Mouse (Mus musculus) forebrain, postnatal 0 days (tissue): ENCODE results near the gene Smad1. TPM values are rescaled to one million over a fixed set of nuclear protein-coding genes. Genes with fewer than 3 reads are reported as not detected.

ENCODE experiments used
- ATAC-seq: fragments of 200-750 bp; cut with Nextera tagmentation; 2 replicates; pipeline ENCODE4 v1.8.0; 2017; ENCODE audit warnings: mild to moderate bottlenecking, moderate library complexity
- DNase-seq: peaks from one replicate; pipeline ENCODE4 v3.0.0-alpha.2; 2015
- H3K27ac ChIP-seq: fragments of 300-500 bp; sonication (generic); 2 replicates; pipeline ENCODE4 v1.5.1; 2014; ENCODE audit warnings: low read depth, mild to moderate bottlenecking, antibody characterized with exemption, low read length, moderate library complexity, mixed read lengths
- H3K27me3 ChIP-seq: fragments of 300-500 bp; sonication (generic); 2 replicates; pipeline ENCODE4 v1.6.1; 2014; ENCODE audit warnings: mild to moderate bottlenecking, low read length, mixed read lengths; ENCODE audit not compliant: insufficient read depth
- H3K36me3 ChIP-seq: fragments of 300-500 bp; sonication (generic); 2 replicates; pipeline ENCODE4 v1.6.1; 2014; ENCODE audit warnings: mild to moderate bottlenecking, moderate library complexity; ENCODE audit not compliant: insufficient read depth
- H3K4me1 ChIP-seq: fragments of 300-500 bp; sonication (generic); 2 replicates; pipeline ENCODE4 v1.6.1; 2014; ENCODE audit warnings: antibody characterized with exemption; ENCODE audit not compliant: insufficient read depth
- H3K4me2 ChIP-seq: fragments of 300-500 bp; sonication (generic); 2 replicates; pipeline ENCODE4 v1.6.1; 2014; ENCODE audit warnings: low read depth, mild to moderate bottlenecking, moderate library complexity
- H3K4me3 ChIP-seq: fragments of 300-500 bp; sonication (generic); 2 replicates; pipeline ENCODE4 v1.5.1; 2014; ENCODE audit warnings: low read depth, low read length, mixed read lengths
- H3K9ac ChIP-seq: fragments of 300-500 bp; sonication (generic); 2 replicates; pipeline ENCODE4 v1.6.1; 2014; ENCODE audit warnings: mild to moderate bottlenecking
- H3K9me3 ChIP-seq: fragments of 300-500 bp; sonication (generic); 2 replicates; pipeline ENCODE4 v1.6.1; 2016; ENCODE audit warnings: low read length
- CTCF ChIP-seq: sonication (generic); IDR thresholded peaks from 2 replicates; pipeline ENCODE4 v1.5.1; 2016; ENCODE audit warnings: antibody characterized with exemption, control low read depth, low read depth
- WGBS: fragments of 180-500 bp; shearing (Covaris S2); extraction: QIAGEN DNeasy Blood & Tissue Kit; methylation state at CpG from one replicate; pipeline ENCODE4 v1.1.7; 2014; 5-methylcytosine and 5-hydroxymethylcytosine counted together
- polyA plus RNA-seq: library from polyadenylated mRNA; unstranded; fragments of >200 nt; fragmentation: Nextera tagmentation; extraction: Ambion mirVana; gene quantifications from 2 replicates; pipeline ENCODE4 v1.2.1, GENCODE M21; 2015
- total RNA-seq: library from RNA; depleted of rRNA; stranded (reverse); fragments of >200 nt; gene quantifications from 2 replicates; pipeline ENCODE4 v1.2.3, GENCODE M21; 2014

Smad1 gene
- total and polyA plus RNA-seq, 2 experiments from 2014 or later = 57.1 to 80.1 TPM

DNA sequence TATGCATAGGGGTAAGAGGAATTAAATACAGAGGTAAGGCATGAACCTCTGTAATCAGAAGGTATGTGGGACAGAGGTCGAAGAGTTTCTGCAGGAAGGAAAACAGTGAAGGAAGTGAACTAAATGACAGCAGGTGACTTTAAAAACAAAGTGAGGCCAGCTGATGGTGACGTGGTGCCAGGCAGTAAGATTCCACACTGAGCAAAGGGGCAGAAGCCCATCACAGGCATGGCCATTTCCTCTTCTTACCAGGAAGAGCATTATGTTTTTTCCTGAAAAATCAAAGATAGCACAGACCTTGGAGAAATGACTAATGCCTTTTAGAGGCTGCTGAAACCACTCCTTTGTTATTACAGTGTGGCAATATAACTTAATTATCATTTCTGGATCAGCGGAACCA lies 97.8 kb downstream of the Smad1 start:
- H3K9ac ChIP-seq = no peak overlapping the region
- H3K36me3 ChIP-seq = no peaks in the 10 kb centered on the region
- 84% methylated on average over 3 of the region's 3 CpGs for WGBS
- no peak overlapping the region for H3K4me3 ChIP-seq
- H3K9me3 ChIP-seq = no peaks in the 10 kb centered on the region
- H3K27me3 ChIP-seq = no peaks in the 10 kb centered on the region
- TF ChIP-seq CTCF = no peak
- ATAC-seq (no peak), DNase-seq (no peak)
- no peaks in the 10 kb centered on the region for H3K4me1 ChIP-seq
- no peak overlapping the region for H3K4me2 ChIP-seq
- H3K27ac ChIP-seq = no peak overlapping the region

DNA sequence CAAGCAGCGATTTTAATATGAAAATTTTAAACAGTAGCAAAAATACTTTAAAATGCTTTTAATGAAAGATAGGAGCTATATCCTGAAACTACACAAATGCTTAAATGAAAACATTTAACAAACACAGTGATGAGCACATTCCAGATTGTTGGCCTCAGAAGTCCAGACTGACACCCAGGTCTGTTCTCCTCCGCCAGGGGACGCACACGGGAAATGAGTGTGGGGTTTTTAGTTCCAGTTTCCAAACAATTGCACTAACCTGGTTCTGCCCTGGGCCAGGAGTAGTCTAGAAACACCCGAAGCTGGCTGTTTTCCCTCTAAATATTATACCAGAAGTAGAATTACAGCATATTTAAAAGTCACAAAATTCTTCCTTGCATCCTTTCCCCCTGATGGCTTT lies 99.6 kb downstream of the Smad1 start:
- no peaks in the 10 kb centered on the region for H3K4me1 ChIP-seq
- H3K9ac ChIP-seq = no peak overlapping the region
- H3K27me3 ChIP-seq = no peaks in the 10 kb centered on the region
- TF ChIP-seq CTCF = no peak
- 86% methylated on average over 5 of the region's 5 CpGs for WGBS
- ATAC-seq (no peak), DNase-seq (no peak)
- H3K4me2 ChIP-seq = no peak overlapping the region
- H3K27ac ChIP-seq = no peak overlapping the region
- no peak overlapping the region for H3K4me3 ChIP-seq
- no peaks in the 10 kb centered on the region for H3K9me3 ChIP-seq
- H3K36me3 ChIP-seq = no peaks in the 10 kb centered on the region

DNA sequence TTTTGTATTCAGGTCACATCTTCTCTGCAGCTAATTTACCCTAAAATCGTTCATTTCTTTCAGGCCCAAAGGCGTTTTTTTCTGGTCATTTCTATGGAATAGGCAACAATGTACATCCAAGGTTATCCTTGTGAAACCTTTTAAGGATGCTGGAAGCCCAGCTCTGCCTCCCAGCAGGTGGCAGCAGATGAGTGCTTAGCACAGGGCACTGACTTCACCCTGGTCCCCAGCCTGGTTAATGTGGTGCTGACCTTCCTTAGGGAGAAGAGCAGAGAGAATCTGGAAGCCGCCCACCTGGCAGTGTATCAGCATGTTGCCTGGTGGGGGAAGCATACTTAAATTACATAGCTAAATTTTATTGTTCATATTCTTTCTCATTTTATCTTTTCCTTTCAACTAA lies 101.6 kb downstream of the Smad1 start:
- Histone ChIP-seq H3K4me3 (no peak overlapping the region), H3K36me3 (no peaks in the 10 kb centered on the region), H3K9me3 (no peaks in the 10 kb centered on the region), H3K4me2 (no peak overlapping the region), H3K27ac (no peak overlapping the region), H3K4me1 (peaks cover 11% of the 10 kb centered on the region; the same call in 1 of the 2 replicates), H3K27me3 (no peaks in the 10 kb centered on the region), H3K9ac (no peak overlapping the region)
- peak; percentile 87 for TF ChIP-seq CTCF
- DNase-seq = peak; percentile 67
- no peak for ATAC-seq
- 22% methylated on average over 3 of the region's 3 CpGs for WGBS

DNA sequence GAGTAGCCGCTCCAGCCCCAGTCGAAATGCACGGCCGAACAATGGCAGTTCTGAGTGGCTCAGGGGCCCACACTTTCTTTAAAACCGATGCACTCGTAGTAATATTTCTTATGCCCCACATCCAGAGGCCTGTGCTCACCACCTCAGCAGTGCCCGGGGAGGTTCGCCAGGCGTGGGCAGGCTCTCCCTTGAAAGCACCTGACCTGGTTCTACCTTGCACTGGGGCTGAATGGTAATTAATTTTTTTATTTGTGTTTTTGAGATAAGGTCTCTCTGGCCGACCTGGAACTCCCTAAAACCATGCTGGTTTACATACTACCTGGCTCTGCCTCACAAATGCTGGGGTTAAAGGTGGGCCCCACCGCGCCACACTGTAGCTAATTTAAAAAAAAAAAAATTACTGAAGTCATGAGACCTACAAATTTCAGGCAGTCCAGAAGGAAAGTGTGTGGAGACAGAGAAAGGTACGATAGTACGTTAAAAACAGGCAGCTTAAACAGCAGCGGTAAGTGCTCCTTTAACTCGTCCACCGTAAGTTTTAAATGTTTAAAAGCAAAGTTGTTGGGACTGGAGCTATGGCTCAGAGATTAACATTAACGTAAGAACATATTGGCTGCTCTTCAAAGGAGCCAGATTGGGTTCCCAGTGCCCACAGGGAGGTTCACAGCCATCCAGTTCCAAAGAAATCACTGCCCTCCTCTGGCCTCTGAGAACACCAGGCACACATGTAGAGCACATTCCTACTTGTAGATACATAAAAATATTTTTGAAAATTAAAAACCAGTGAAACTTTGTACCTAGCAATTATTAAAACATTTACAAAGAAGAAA lies 103.8 kb downstream of the Smad1 start:
- Histone ChIP-seq H3K27me3 (no peaks in the 10 kb centered on the region), H3K9ac (peak overlapping the region; percentile 76), H3K36me3 (no peaks in the 10 kb centered on the region), H3K4me1 (peaks cover 17% of the 10 kb centered on the region; the same call in 1 of the 2 replicates), H3K27ac (peak overlapping the region; percentile 95), H3K4me2 (peak overlapping the region; percentile 80), H3K9me3 (no peaks in the 10 kb centered on the region), H3K4me3 (peak overlapping the region; percentile 62)
- WGBS = 15% methylated on average over 18 of the region's 18 CpGs
- TF ChIP-seq CTCF = no peak
- DNase-seq (no peak), ATAC-seq (no peak)

DNA sequence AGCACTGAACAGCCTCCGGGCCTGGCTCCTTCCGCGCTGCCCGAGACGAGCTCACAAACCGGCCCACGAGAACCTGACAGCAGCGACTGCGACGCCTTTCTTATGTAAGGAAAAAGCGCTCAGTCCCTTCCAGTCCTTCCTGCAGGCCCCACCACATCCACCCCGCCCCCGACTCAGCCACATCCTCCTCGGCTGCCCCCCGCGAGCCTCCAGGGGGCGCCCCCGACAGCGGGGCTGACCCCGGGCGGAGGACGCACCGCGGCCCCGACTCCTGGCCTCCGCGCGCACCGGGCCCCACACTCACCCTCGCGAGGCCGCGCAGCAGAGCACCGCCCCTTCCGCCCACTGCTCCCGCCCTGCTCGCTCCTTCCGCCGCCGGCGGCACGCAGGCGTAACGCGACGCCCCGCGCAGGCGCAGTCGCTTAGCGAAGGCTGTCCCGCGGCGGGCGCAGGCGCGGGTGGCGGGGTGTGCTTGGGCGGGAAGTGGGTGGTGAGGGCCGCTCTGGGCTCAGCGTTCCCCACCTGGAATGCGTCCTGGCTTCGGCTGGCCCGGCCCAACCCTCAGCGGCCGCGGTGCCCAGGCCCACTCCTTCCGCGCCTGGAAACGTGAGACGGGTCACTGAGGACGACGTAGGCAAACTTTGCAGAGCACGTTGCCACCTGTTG lies 104.6 kb downstream of the Smad1 start, which contains the start of gene Mmaa:
Gene Mmaa, minus strand, starts transcription at position 328 of the 666 bp plus-strand sequence.
- 5% methylated on average over 57 of the region's 74 CpGs for WGBS
- peak; percentile 57 for TF ChIP-seq CTCF
- Histone ChIP-seq H3K9ac (peak within 1 kb of the TSS; percentile 76), H3K27ac (peak within 1 kb of the TSS; percentile 95), H3K4me2 (peak within 1 kb of the TSS; percentile 80), H3K4me1 (peaks cover 17% of the 10 kb centered on the region; the same call in 1 of the 2 replicates), H3K9me3 (no peaks in the 10 kb centered on the region), H3K27me3 (no peaks in the 10 kb centered on the region), H3K36me3 (no peaks in the 10 kb centered on the region), H3K4me3 (peak within 1 kb of the TSS; percentile 62)
- DNase-seq (peak; percentile 99), ATAC-seq (peak; percentile 98)

DNA sequence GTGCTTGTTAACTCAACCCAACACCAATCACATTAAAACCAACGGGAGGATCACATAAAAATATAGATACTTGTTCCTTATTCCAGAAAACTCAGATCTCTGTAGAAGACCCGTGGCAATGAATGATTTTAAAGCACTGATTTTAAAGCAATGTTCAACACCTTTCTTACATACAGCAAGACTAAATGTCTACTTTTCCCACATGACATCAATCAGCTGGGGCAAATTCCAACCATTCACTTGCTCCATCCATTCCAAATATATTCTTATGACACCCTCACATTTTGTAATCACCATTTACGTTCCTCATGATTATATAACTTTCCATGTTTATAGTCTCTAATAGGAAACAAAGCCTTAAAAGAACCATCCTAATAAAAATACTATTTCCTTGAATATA lies 105.5 kb downstream of the Smad1 start:
- 50% methylated on average over 3 of the region's 3 CpGs for WGBS
- Histone ChIP-seq H3K4me2 (peak overlapping the region; percentile 80), H3K4me3 (peak overlapping the region; percentile 62), H3K36me3 (no peaks in the 10 kb centered on the region), H3K9ac (peak overlapping the region; percentile 76), H3K4me1 (peaks cover 17% of the 10 kb centered on the region; the same call in 1 of the 2 replicates), H3K27ac (peak overlapping the region; percentile 95; the same call in 1 of the 2 replicates), H3K9me3 (no peaks in the 10 kb centered on the region), H3K27me3 (no peaks in the 10 kb centered on the region)
- TF ChIP-seq CTCF = no peak
- ATAC-seq (no peak), DNase-seq (peak; percentile 3)
